Mouse (Mus musculus) left cerebral cortex, adult 6 months (tissue): Measurements from ENCODE around the gene Rraga. TPM values are rescaled to one million over a fixed set of nuclear protein-coding genes. Genes with fewer than 3 reads are reported as not detected.

ENCODE experiments used
- long read RNA-seq, 2 experiments: library from polyadenylated mRNA; unstranded; transcript quantifications; one replicate each; pipeline ENCODE4 v2.0.0; 2019 to 2020
- polyA plus RNA-seq: library from polyadenylated mRNA; unstranded; fragments of <200 nt; fragmentation: Nextera tagmentation; gene quantifications from 2 replicates; pipeline ENCODE4 v1.2.3, GENCODE M21; 2021

Gene Rraga
- 31.7 and 113 TPM in 2 replicates for polyA plus RNA-seq
- long read RNA-seq, experiment 1, transcript Rraga-201 (1 exons, 1,618 nt) = major isoform, 131 of 132 reads
- long read RNA-seq, experiment 1, partial matches to known transcripts = 0 of 132 reads
- long read RNA-seq, experiment 1, other reads (novel, unspliced or antisense) = 1 of 132 reads
- long read RNA-seq, experiment 2, transcript Rraga-201 (1 exons, 1,618 nt) = major isoform, 137 of 137 reads
- long read RNA-seq, experiment 2, partial matches to known transcripts = 0 of 137 reads
- long read RNA-seq, experiment 2, other reads (novel, unspliced or antisense) = 0 of 137 reads

GRCm38 (mm10) chr4:86575283-86575983 lies at the start of gene Rraga:
Rraga (plus strand) TSS chr4:86575668.

GRCm38 (mm10) chr4:86558228-86558627 lies 17.2 kb upstream of the Rraga start, which contains the start of gene Saxo1:
Saxo1 (minus strand) TSS chr4:86558328.

GRCm38 (mm10) chr4:86611524-86612288 lies 36.2 kb downstream of the Rraga start, which contains the start of gene Haus6:
Haus6 (minus strand) TSS chr4:86612055.

Other genes with a start within 250 kb of the Rraga start
- 0.08 TPM in 1 of 2 replicates, not detected in the other for gene Saxo1, start 17.3 kb upstream of the Rraga start, polyA plus RNA-seq
- gene Haus6, start 36.4 kb downstream of the Rraga start, polyA plus RNA-seq = 2.3 and 2.4 TPM in 2 replicates
- gene Plin2, start 94.4 kb downstream of the Rraga start, polyA plus RNA-seq = 11.4 and 11.9 TPM in 2 replicates
- gene Dennd4c, start 172.9 kb downstream of the Rraga start, polyA plus RNA-seq = 0.94 TPM in 2 replicates